Mouse (Mus musculus): ENCODE data around the gene Dlg2. TPM values are rescaled to one million over a fixed set of nuclear protein-coding genes. Genes with fewer than 3 reads are reported as not detected.

The Dlg2 gene
- 25.5 and 28.3 TPM in 2 replicates for polyA plus RNA-seq (2015; fragmentation: Nextera tagmentation; extraction: Ambion mirVana)

DNA sequence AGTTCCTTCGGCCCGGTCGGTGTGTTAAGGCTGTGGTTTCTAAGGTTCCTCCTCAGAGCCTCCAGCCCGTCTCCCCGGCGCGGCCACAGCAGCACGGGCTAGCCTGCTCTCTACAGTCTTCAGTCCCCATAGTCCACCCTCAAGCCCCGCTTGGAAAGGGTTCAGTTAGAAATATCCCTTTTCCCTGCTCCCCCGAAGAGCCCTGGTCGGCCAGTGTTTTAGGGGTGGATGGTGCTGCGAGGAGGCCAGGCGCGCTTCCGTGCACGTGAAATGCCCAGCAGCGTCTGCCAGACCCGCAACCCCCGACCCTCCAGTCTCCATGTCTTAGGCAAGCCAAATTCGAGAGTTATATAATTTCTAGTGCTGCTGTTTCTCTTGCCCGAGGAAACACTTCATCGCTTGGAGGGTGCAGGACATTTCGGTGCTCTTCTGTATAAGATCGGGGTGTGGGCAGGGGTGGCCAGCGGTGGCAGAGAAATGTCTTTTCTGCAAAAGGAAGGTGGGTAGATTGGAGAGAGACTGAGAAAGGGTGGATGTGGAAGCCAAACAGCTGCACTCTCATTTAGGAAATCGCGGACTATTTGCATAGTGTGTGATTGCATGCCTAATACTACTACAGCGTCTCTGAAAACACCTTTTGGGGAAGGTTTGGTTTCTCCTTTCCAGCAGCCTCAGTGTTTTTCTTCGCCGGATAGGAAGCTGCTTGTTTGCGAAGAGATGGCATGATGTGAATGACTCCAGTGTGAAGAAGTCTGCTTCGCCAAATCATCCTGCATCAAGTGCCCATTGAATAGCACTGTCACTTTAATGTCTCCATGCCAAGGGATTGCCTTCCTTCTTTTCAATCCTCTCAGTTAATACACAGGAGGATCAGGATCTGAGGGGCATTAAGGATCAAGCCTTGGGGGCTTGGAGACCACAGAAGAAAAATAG, at the start of gene Dlg2:
Dlg2 (plus strand) TSS at position 360 of the 933 bp plus-strand sequence.
- Histone ChIP-seq H3K9ac (ENCODE audit: low read depth, low read length) (peak within 1 kb of the TSS; percentile 78), H3K4me1 (ENCODE audit: control insufficient read depth, insufficient read depth, low read depth, low read length) (peaks cover 7% of the 10 kb centered on the region), H3K4me3 (ENCODE audit: low read length) (peak within 1 kb of the TSS; percentile 59), H3K27ac (ENCODE audit: low read depth, low read length) (peak within 1 kb of the TSS; percentile 92), H3K27me3 (replicated peaks; ENCODE audit: control insufficient read depth, insufficient read depth, low read length) (no peaks in the 10 kb centered on the region), H3K4me2 (ENCODE audit: low read length) (peak within 1 kb of the TSS; percentile 82), H3K9me3 (ENCODE audit: control insufficient read depth, low read length) (no peaks in the 10 kb centered on the region), H3K36me3 (ENCODE audit: control insufficient read depth, insufficient read depth, low read length) (no peaks in the 10 kb centered on the region)
- under 1% methylated on average over 30 of the region's 32 CpGs for WGBS
- no peak for ATAC-seq

DNA sequence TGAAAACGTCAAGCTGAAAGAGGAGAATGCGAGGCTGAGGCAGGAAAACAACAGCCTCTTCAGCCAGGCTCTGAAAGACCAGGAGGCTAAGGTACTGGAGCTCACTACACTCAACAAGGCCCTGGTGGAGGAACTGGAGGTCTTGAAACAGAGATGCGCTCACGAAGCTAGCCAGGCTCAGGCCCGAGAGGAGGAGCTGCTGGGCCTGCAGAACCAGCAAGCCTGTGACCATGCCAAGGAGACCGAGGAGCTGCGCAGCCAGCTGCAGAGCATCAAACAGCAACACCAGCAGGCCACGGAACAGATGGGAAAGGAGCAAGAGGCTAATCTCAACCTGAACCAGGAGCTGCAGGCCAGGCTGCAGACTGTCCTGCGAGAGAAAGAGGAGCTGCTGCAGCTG, 49.5 kb upstream of the Dlg2 start:
- ATAC-seq: no peak

DNA sequence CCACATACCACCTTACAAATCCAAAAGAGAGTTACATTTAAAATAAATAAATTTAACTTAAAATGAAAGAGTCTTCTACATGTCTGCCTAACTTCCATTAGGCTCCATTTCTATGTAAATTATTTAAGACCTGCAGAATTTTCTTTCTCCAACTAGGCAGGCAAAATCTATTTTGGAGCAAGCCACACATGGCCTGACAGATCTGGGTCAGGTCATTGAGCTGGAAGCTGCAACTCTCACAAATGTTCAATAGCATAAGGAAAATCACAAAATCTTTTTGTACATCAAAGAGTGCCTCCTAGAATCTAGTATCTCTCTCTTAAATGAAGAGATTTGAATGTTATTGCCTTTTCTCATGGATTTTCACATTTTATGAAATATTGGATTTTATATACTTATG, 44.3 kb upstream of the Dlg2 start:
- ATAC-seq: no peak
- no peaks in the 10 kb centered on the region for H3K36me3 ChIP-seq (ENCODE audit: control insufficient read depth, insufficient read depth, low read length)
- no peaks in the 10 kb centered on the region for H3K27me3 ChIP-seq (replicated peaks; ENCODE audit: control insufficient read depth, insufficient read depth, low read length)
- no peak overlapping the region for H3K4me2 ChIP-seq (ENCODE audit: low read length)
- no peak overlapping the region for H3K27ac ChIP-seq (ENCODE audit: low read depth, low read length)
- no peak overlapping the region for H3K4me3 ChIP-seq (ENCODE audit: low read length)
- H3K9me3 ChIP-seq (ENCODE audit: control insufficient read depth, low read length): no peaks in the 10 kb centered on the region
- H3K4me1 ChIP-seq (ENCODE audit: control insufficient read depth, insufficient read depth, low read depth, low read length): peaks cover 2% of the 10 kb centered on the region
- no peak overlapping the region for H3K9ac ChIP-seq (ENCODE audit: low read depth, low read length)

More for the DNA sequence above, 49.5 kb upstream of the Dlg2 start:
- H3K27ac ChIP-seq (ENCODE audit: low read depth, low read length): no peak overlapping the region
- no peaks in the 10 kb centered on the region for H3K9me3 ChIP-seq (ENCODE audit: control insufficient read depth, low read length)
- peaks cover 6% of the 10 kb centered on the region for H3K4me1 ChIP-seq (ENCODE audit: control insufficient read depth, insufficient read depth, low read depth, low read length)
- H3K4me2 ChIP-seq (ENCODE audit: low read length): peak overlapping the region; percentile 87
- peak overlapping the region; percentile 51 for H3K4me3 ChIP-seq (ENCODE audit: low read length)
- H3K27me3 ChIP-seq (replicated peaks; ENCODE audit: control insufficient read depth, insufficient read depth, low read length): no peaks in the 10 kb centered on the region
- peak overlapping the region; percentile 65; the same call in 1 of the 2 replicates for H3K9ac ChIP-seq (ENCODE audit: low read depth, low read length)
- no peaks in the 10 kb centered on the region for H3K36me3 ChIP-seq (ENCODE audit: control insufficient read depth, insufficient read depth, low read length)
- 72% methylated on average over 9 of the region's 9 CpGs for WGBS

DNA sequence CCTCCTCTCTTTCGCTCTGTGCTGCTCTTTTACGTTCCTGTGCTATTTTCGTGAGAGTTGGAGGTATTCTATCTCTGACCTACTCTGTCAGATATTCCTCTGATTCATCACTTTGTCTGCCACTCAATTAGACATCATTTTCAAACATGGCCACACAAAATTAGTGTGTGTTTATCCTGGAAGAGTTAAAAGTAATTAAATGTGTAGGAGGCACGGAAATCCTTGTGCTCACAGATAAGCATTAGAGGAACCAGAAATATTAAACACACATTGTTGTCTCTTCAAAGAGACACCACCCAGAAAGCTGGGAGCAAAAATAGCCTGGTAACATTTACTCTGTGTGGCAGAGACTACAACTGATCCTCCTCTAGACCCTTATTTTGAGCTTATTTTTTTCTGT, 36.4 kb upstream of the Dlg2 start:
- no peaks in the 10 kb centered on the region for H3K27me3 ChIP-seq (replicated peaks; ENCODE audit: control insufficient read depth, insufficient read depth, low read length)
- H3K9me3 ChIP-seq (ENCODE audit: control insufficient read depth, low read length): no peaks in the 10 kb centered on the region
- no peak overlapping the region for H3K9ac ChIP-seq (ENCODE audit: low read depth, low read length)
- no peaks in the 10 kb centered on the region for H3K36me3 ChIP-seq (ENCODE audit: control insufficient read depth, insufficient read depth, low read length)
- H3K4me1 ChIP-seq (ENCODE audit: control insufficient read depth, insufficient read depth, low read depth, low read length): no peaks in the 10 kb centered on the region; the same call in 1 of the 2 replicates
- H3K4me3 ChIP-seq (ENCODE audit: low read length): no peak overlapping the region
- no peak overlapping the region for H3K27ac ChIP-seq (ENCODE audit: low read depth, low read length)
- no peak overlapping the region for H3K4me2 ChIP-seq (ENCODE audit: low read length)
- ATAC-seq: no peak
- WGBS: 95% methylated on average over 4 of the region's 4 CpGs

DNA sequence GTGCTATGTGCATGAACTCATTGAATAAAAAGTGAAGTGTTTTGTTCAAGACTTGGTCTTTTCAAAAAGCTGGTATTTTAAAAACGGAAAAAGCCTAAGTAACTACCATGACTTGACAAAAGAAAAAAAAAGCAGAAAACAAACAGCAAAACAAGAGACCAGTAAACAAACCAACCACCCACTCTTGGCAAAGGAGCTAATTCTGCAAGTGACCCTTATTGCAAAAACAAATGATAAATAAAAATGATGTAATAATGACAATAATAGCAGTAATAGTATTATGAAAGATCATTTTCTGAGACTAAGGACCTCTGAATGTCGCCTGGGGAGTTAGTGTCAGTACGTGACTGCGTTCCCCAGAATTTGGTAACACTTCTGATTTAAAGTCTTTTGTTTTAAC, 34.4 kb upstream of the Dlg2 start:
- peak overlapping the region; percentile 60 for H3K9ac ChIP-seq (ENCODE audit: low read depth, low read length)
- peaks cover 5% of the 10 kb centered on the region for H3K4me1 ChIP-seq (ENCODE audit: control insufficient read depth, insufficient read depth, low read depth, low read length)
- H3K4me3 ChIP-seq (ENCODE audit: low read length): peak overlapping the region; percentile 98
- H3K36me3 ChIP-seq (ENCODE audit: control insufficient read depth, insufficient read depth, low read length): no peaks in the 10 kb centered on the region
- H3K4me2 ChIP-seq (ENCODE audit: low read length): peak overlapping the region; percentile 66
- no peaks in the 10 kb centered on the region for H3K9me3 ChIP-seq (ENCODE audit: control insufficient read depth, low read length)
- peak; percentile 9; the same call in 1 of the 2 replicates for ATAC-seq
- 3% methylated on average over 4 of the region's 4 CpGs for WGBS
- H3K27ac ChIP-seq (ENCODE audit: low read depth, low read length): peak overlapping the region; percentile 99
- H3K27me3 ChIP-seq (replicated peaks; ENCODE audit: control insufficient read depth, insufficient read depth, low read length): no peaks in the 10 kb centered on the region

DNA sequence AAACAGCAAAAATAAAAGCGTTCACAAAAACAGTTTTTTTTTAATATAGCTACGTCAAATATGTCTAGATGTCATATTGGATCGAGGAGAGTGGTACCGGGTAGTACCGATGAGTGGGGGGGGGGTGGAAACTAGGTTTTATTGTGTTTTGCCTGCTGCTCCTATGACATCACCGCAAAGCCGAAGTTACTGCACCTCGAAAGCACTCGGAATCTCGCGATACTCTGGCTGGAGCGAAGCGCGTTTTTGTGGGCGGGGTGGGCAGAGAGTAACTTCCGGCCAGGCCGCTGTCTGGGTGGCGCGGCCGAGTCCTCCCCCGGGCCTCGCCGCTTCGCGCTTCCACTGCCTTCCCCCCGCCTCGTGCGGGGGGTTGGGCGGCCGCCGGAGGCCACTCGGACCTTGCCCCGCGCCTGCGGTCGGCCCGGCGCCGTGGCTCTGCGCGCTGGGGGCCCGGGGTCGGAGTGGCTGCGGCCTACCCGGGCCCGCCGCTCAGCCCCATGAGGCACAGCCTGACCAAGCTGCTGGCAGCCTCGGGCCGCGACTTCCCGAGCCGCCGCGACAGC, 33.9 kb upstream of the Dlg2 start, which contains the start of gene Crebzf:
Crebzf (plus strand) TSS at position 212 of the 563 bp plus-strand sequence.
- ATAC-seq: peak; percentile 98
- Histone ChIP-seq H3K4me2 (ENCODE audit: low read length) (peak within 1 kb of the TSS; percentile 98), H3K27me3 (replicated peaks; ENCODE audit: control insufficient read depth, insufficient read depth, low read length) (no peaks in the 10 kb centered on the region), H3K4me1 (ENCODE audit: control insufficient read depth, insufficient read depth, low read depth, low read length) (peaks cover 5% of the 10 kb centered on the region), H3K4me3 (ENCODE audit: low read length) (peak within 1 kb of the TSS; percentile 98), H3K9ac (ENCODE audit: low read depth, low read length) (peak within 1 kb of the TSS; percentile 99), H3K27ac (ENCODE audit: low read depth, low read length) (peak within 1 kb of the TSS; percentile 99), H3K9me3 (ENCODE audit: control insufficient read depth, low read length) (no peaks in the 10 kb centered on the region), H3K36me3 (ENCODE audit: control insufficient read depth, insufficient read depth, low read length) (no peaks in the 10 kb centered on the region)
- under 1% methylated on average over 50 of the region's 54 CpGs for WGBS

DNA sequence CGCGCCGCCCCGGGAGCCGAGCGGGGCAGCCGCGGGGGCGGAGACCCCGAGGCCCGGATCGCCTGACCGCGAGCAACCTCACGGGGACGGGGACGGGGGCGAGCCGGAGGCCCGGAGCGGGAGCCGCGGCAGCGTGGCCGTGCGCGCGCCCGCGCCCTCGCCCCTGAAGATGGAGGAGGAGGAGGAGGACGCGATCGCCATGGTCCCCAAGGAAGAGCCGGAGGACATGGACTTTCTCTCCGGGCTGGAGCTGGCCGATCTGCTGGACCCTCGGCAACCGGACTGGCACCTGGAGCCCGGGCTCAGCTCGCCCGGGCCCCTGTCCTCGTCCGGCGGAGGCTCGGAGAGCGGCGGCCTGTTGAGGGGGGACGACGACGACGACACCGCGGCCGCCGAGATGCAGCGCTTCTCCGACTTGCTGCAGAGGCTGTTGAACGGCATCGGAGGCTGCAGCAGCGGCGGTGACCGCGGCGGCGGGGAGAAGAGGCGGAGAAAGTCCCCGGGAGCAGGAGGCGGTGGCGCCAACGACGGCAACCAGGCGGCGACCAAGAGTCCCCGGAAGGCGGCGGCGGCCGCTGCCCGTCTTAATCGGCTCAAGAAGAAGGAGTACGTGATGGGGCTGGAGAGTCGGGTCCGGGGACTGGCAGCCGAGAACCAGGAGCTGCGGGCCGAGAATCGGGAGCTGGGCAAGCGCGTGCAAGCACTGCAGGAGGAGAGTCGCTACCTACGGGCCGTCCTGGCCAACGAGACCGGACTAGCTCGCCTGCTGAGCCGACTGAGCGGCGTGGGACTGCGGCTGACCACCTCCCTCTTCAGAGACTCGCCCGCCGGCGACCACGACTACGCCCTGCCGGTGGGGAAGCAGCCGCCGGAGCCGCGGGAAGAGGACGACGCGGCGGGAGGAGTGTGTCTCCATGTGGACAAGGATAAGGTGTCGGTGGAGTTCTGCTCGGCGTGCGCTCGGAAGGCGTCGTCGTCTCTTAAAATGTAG, 33.1 kb upstream of the Dlg2 start:
- Histone ChIP-seq H3K27ac (ENCODE audit: low read depth, low read length) (peak overlapping the region; percentile 99), H3K36me3 (ENCODE audit: control insufficient read depth, insufficient read depth, low read length) (no peaks in the 10 kb centered on the region), H3K4me2 (ENCODE audit: low read length) (peak overlapping the region; percentile 98), H3K4me1 (ENCODE audit: control insufficient read depth, insufficient read depth, low read depth, low read length) (peaks cover 5% of the 10 kb centered on the region), H3K4me3 (ENCODE audit: low read length) (peak overlapping the region; percentile 98), H3K27me3 (replicated peaks; ENCODE audit: control insufficient read depth, insufficient read depth, low read length) (no peaks in the 10 kb centered on the region), H3K9me3 (ENCODE audit: control insufficient read depth, low read length) (no peaks in the 10 kb centered on the region), H3K9ac (ENCODE audit: low read depth, low read length) (peak overlapping the region; percentile 99)
- WGBS: under 1% methylated on average over 101 of the region's 123 CpGs
- peak; percentile 68 for ATAC-seq

DNA sequence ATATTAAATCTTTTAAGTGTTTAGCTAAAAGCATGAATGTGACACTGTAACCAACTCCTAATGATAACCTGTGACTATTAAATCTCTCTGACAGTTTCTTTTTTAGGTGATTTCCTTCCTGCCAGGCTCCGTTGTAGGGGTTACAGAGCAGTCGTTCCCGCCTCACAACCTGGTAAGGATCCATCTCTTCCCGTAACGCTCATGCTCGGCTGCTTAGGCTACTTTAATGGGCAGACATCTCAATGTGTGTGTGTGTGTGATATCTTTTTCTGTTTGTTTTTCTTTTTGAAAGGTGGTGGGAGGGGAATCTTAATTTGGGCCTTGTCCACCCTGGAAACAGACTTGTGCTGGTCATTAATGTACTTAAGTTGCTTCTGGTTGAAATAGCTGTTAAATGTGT, 32.3 kb upstream of the Dlg2 start:
- no peak overlapping the region for H3K27ac ChIP-seq (ENCODE audit: low read depth, low read length)
- H3K4me2 ChIP-seq (ENCODE audit: low read length): peak overlapping the region; percentile 98
- peak overlapping the region; percentile 99 for H3K9ac ChIP-seq (ENCODE audit: low read depth, low read length)
- H3K27me3 ChIP-seq (replicated peaks; ENCODE audit: control insufficient read depth, insufficient read depth, low read length): no peaks in the 10 kb centered on the region
- no peak for ATAC-seq
- 0% methylated on average over 6 of the region's 6 CpGs for WGBS
- H3K9me3 ChIP-seq (ENCODE audit: control insufficient read depth, low read length): no peaks in the 10 kb centered on the region
- H3K4me3 ChIP-seq (ENCODE audit: low read length): peak overlapping the region; percentile 98
- peaks cover 5% of the 10 kb centered on the region for H3K4me1 ChIP-seq (ENCODE audit: control insufficient read depth, insufficient read depth, low read depth, low read length)
- H3K36me3 ChIP-seq (ENCODE audit: control insufficient read depth, insufficient read depth, low read length): peaks cover 2% of the 10 kb centered on the region; the same call in 1 of the 2 replicates
